Mouse (Mus musculus) thymus, postnatal 4 days (tissue): ENCODE measurements around the gene Spink8.

Source experiments
- DNase-seq: peaks from one replicate; pipeline ENCODE4 v3.0.0; 2021

Spink8 gene

DNA sequence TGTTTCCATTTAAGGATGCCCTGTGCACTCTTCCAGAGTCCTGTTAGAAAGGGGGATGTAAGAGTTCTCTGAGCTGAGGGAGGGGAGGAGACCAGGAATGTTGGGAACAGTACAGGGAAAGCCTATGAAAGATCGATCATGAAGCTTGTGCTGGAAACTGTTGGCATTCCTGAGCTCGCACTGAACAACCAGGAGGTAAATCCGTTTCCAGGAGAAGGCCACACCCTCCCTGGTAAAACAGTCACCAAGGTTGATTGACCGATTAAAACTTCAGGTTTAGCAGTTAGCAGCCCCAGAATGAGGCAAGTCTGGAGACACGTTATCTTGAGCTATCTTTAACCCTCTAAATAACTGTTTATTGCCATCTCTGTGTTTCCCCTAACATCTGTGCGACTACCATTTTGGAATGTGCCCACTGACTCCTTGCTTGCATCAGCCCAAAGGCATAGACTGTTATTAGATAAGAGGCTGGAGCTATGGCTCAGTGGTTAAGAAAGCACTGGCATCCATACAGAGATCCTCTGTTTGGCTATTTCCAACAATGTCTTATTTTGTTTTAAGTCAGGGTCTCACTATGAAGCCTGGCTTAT, 59.0 kb downstream of the Spink8 start:
- DNase-seq: no peak

DNA sequence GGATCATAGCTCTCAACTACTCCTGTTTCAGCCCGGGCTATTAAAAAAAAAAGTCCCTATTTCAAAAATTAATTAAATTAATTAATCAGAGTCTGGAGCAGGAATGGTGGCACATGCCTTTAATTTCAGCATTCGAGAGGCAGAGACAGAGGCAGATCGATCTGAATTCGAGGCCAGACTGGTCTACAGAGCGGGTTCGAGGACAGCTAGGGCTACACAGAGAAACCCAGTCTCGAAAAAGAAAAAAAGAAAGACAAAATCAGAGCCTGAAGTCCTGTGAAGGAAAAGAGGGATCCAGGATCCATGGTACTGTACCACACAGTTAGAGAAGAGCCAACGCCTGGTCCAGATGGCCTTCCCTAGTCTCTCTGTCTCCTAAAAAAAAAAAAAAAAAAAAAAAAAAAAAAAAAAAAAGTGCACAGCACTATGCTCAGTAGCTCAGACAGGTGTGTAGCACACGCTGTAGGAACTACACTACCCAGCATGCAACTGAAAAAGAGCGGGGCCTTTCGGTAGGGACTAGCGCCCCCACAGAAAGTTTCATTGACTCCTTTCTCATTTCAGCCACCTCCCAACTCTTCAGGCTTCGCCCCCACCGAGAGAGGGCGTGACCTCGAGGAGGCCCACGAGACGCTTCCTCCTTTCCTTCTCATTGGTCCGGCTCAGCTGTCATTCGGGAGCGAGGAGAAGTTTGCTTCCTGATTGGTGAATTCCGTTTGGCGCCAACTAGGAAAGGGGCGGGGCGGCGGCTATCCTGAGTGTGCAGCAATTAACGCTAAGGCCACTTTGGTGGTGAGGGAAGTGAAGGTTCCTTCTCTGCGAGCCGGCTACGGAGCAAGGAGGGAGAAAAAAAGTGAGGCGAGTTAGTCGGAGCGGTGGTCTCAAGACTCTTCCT, 63.0 kb downstream of the Spink8 start, which contains the start of gene Cdc25a:
Cdc25a (plus strand) TSS at position 783 of the 895 bp plus-strand sequence.
- DNase-seq: peak; percentile 96

DNA sequence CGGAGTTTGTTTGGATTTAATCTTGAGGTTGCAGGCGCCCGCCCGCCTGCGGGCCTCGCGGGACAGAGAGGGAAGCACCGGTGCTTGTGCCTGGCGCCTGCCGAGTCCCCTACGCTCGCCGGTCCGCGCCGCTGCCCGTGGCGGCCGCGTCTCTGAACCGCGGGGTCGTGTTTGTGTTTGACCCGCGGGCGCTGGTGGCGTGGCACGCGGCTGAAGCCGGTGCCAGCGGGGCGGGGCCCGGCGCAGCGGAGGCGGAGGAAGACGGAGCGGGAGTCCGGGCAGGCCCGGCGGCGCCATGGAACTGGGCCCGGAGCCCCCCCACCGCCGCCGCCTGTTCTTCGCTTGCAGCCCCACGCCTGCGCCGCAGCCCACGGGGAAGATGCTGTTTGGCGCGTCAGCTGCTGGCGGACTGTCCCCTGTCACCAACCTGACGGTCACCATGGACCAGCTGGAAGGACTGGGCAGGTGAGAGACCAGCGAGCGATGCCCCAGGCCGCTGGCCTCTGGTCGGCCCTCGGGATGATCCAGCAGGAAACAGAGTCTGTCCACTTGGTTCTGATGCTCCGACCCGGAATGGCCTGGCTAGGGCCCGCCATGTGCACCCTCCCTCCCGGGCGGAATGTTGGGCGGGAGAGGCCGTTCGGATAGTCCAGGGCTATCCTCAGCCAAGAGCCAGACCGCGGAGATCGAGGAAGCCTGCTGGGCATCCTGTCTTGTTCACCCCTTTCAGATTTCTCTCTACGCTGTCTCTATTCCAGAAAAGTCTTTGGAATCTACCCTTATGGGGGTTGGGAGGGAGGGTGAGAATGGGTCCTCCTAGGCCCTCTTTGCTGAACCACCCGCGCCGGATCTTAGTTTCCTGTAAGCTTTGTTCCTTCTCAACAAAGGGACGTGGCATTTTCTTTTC, 63.9 kb downstream of the Spink8 start:
- peak; percentile 78 for DNase-seq
